Mouse (Mus musculus): ENCODE results near the gene Sox14.

The Sox14 gene

DNA sequence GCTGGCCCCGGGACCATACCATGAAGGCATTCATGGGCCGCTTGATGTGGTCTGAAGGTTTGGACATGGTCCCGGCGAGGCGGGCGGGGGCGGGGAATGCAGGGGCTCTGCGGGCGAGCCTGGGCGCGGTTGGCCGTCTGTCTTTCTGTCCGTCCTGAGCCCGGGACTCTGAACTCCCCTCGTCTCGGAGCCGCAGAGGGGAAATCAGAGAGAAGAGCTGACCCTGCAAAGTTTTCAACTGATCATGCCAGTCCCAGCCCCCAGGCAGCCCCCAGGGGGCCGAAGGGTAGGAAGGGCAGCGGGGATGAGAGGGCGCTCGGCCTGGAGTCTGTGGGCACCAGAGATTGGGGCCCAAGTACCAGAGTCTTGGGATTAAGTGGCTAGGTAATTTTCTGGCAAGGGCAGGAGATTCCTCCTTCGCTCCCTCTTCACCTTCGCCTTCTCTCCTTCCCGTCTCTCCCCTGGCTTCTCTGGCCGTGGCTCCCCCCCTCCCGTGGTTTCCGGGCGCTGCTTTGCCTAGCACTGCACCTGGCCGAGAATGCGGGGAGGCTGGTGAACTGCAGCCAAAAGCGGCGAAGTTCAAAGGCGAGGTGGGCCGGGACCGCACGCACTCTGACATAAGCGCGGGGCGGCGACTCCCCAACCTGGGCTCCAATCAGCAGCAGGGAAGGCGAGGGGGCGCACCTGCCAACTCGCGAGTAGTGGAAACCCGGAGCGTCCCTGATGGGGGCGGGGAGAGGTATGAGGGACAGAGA, at the start of gene Sox14:
Sox14 (minus strand) TSS at position 553 of the 755 bp plus-strand sequence.
- no peak for DNase-seq (ENCODE audit: low spot score)

DNA sequence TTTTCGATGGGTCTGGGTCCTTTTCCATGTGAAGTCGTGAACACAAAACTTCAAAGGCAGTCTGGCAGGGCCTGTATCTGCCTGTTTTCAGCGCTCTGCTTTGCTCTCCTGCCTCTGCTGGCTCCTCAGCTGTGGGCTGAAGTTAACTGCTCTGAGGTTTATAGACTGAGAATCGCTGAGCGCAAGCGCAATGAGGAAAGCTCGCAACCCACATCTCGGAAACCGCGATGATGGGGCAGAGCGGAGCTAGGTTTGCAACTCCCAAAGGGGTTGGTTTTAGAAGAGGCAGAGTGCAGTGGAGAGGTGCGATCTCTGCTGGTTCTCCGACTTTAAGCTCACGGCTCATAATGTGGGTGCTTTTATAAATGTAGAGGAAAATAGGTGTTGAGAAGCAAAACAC, 3.3 kb upstream of the Sox14 start:
- no peak for DNase-seq (ENCODE audit: low spot score)

DNA sequence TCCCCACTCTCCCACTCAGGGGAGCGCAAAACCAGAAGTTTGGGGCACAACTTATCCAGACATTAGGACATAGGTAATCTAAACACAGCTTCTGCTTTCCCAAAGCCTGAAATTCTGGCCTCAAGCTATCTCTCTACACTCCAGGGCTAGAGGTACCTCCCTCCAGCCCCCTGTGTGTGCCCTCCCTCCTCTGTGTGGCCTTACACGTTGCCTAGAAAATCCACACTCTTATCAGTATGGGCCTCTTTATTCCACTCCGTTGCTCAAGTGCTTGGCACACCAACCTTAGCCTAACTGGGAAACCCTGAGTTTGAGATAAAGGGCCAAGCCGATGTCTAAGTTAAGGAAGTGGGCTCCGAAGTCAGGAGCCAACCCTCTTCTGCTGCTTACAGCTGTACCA, 2.6 kb upstream of the Sox14 start:
- DNase-seq (ENCODE audit: low spot score), result no peak

DNA sequence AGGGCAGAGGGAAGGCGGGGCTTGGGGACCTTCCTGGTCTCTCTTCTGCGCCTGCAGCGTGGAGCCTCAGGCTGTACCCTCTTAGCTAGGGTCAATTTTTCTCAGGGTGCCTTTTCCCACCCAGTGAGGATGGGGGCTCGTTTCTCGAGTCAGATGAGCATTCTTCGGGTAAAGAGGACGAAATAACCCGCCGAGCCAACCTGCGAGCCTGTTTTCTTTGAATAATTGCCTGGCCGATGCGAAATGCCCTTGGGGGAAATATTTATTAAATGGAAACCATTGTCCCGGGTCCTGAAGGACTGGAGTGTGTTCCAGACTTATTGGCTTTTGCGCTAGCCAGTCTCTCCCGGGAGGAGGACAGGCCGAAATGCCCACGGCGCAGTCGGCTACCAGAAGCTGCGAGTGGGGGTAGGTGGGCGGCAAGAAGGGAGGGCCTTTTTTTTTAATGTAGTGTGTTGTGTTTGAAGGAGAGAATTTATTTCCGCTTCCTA, 1.1 kb upstream of the Sox14 start:
- DNase-seq (ENCODE audit: low spot score), result no peak

DNA sequence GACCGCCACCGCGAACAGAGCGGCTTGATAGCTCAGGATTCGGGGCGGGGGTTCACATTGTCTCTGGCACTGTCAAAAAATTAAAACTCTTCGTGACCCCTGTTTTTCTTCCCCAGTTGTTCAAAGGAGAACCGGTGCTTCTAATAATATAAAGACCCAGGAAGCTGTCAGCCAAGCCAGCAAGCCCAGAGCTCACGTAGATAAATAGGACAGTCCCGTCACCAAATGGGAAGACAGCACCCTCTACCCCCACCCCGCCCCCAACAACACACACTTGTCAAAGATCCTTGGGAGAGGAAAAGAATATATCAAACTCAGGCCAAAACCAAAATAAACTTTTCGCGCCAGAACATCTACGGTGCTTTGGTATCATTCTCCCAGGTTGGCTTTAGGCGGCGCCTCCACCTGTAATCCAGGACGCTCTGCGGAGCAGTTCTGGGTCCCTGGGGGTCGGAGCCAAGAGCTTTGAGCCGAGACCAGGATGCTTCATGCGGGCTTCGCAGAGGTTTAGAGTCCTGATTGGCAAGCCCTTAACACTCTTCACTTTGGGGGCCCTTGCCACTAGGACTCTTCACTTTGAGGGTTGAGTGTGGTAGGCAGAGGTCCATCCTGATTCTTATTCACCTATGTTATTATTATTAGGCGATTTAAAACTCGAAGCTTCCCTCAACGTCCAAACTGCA, 544 bp upstream of the Sox14 start:
- DNase-seq (ENCODE audit: low spot score), result no peak

DNA sequence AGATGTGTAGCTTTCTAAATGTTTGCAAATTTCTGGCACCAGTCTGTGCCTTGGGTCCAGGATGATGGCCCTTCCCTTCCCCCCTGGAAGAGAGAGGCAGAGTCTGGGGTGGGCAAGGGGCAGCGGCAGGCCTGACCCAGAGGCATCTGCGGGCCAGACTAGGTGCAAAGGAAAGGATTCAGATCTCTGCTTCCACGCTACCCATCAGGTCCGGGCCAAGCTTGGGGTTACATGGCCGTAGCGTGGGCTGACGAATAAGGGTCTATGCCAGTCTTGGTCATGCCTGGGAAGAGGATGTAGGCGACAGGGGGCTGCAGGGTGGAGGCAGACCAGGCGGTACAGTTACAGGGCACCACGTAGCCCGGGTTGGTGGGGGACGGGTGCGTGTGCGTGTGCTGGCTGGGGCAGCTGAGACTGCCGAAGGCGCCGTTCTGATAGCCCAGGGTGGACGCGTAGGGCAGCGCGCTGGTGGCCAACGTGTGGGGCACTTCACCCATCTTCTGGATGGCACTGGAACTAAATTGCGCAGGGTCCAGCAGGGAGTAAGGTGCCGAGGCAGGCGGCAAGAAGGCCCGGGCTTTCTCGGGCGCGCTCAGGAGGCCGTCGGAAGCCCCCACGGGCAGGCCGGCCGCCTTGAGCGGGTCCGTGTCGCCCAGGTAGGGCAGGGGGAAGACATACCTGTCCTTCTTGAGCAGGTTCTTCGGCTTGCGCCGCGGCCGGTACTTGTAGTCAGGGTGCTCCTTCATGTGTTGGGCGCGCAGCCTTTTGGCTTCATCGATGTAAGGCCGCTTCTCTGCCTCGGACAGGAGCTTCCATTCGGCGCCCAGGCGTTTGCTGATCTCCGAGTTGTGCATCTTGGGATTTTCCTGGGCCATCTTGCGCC, 994 bp downstream of the Sox14 start:
- DNase-seq (ENCODE audit: low spot score), result no peak

DNA sequence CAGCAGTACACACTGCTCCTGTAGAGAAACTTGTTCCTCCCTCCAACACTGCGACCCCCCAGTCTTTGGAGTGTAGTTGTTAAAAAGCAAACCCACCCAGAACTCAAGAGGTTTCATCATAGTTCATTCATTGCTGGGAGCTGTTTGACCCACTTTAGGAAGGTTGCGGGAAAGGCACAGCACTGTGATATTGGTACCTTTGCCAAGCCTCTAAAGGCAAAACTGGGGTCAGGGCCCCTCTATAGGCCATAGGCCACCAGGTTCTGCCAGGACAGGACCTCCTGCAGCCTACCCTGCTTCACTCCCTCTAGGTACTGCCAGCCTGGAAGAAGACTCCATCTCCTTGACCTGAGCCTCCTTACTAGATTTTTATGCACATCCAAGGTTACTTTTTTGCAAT, 2.2 kb downstream of the Sox14 start:
- DNase-seq (ENCODE audit: low spot score), result no peak

DNA sequence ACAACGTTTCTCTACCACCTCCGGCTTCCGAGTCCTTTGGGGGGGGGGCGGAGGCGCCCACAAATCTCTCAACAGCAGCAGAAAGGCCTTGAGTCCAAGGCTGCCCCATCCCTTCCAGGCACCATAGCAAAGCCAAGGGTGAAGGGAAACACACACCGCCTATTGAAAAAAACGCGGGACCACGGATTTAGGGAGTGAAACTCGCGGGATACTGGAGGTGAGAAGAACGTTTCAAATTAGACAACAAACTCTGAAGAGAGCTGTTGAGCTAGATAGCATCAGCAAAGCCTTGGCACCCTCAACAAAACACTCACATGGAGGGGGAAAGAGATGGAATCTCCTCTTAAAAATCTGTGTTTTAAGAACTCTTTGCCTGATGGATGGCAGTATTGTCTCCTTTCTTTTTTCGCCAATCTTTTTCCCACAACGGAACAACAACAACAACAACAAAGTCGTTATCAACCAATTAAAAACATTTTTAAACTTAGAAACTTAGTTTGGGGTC, 2.8 kb downstream of the Sox14 start:
- no peak for DNase-seq (ENCODE audit: low spot score)

DNA sequence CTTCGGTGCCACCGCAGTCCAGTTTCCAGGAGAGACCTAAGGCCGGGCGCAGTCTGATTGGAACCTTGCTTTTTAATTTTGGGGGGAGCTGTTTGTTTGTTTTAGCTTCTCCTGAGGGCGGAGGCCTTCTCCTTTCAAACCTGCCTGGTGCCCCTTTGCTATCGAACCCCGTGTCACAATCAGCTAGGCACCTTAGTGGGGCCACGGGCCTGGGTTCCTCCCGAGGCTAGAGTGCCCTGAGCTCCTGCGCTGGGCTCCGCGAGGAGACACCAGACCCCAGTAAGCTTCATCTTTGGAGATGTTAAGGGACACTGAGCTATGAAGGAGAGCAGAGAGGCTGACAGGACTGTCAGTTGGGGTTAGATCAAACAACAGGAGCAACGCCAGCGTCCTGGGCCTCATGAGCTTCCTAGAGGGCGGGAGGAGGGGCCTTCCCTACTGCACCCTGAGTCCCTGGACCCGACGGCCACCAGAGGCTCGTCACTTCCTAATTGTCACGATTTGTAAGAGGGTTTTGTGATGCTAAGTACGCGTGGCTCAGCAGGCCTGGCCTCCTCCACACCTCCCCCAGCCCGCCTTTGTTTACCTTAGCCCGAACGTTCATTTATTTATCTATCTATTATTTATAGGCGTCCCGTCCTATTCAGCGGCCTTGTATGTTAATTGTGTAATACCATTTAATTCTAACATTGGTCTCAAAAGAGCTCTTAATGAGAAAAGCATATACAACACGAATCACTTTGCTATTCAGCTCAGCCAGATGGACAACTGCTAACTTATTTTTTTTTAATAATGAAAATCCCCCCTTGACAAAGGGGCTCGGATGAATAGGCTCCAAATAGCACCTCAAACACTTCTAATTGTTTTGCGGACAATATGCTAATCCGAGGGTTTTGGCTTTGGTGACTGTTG, 3.5 kb downstream of the Sox14 start:
- DNase-seq (ENCODE audit: low spot score), result no peak

DNA sequence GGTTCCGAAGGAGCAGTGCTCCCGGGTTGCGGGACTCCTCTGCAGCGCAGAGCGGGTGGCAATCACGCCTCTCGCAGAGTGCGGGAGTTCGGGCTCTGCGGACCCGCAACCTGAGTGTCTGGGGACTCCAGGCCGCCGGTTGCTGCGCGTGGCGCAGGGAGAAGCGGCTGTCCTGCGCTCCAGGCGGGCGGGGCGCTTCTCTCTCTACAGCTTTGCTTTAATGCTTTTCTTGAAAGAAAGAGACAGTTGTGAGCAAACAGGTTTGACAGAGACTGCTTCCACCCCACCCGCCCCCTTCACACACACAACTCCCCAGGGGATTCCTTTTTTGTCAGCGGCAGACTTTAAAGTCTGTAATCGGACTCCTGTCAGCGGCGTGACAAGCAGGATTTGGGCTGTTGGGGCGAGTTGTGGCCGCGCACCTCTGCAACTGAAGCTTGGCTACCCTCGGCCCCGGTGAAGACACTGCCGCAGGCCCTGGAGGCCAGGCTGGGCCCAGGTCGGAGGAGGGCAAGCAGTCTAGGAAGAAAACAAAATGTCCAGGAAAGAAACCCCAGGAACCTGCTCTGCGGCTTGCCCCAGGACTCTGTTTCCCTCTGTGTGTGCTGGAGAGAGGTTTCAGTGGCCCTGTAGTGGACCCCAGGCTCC, 4.3 kb downstream of the Sox14 start:
- no peak for DNase-seq (ENCODE audit: low spot score)

DNA sequence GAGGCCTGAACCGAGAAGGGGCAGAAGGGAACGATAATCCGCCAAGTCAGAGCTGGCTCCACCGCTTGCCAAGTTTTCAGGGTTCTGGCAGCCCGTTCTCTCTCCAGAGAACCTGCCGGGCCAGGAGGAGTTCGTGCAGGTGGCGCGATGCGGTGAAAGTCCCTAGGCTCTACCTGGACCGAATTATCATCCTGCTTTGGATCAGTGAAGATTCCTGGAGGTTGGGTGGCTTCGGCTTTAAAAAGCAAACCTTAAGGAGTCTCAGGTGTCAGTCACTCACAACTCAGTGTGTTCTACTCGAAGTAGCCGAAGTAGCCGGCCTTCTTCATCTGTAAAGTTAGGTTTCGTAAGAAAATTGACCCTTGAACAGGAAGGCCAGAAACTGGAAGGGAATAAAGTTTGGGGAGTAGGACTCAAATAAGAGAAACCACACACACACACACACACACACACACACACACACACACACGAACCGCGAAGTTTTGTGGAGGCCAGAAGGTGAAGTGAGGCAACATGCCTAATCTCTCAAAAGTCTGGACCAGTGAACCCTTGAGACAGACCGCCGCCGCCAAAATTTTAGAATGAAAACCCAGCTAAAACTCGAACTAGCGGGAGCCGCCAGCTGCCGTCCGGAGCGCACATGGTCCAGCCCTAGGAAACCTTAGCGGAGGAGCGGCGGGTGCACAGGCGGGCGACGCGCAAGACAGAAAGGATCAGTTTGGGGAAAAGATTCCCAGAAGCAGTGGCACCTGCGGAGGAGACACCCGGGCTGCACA, 5.0 kb downstream of the Sox14 start:
- no peak for DNase-seq (ENCODE audit: low spot score)

DNA sequence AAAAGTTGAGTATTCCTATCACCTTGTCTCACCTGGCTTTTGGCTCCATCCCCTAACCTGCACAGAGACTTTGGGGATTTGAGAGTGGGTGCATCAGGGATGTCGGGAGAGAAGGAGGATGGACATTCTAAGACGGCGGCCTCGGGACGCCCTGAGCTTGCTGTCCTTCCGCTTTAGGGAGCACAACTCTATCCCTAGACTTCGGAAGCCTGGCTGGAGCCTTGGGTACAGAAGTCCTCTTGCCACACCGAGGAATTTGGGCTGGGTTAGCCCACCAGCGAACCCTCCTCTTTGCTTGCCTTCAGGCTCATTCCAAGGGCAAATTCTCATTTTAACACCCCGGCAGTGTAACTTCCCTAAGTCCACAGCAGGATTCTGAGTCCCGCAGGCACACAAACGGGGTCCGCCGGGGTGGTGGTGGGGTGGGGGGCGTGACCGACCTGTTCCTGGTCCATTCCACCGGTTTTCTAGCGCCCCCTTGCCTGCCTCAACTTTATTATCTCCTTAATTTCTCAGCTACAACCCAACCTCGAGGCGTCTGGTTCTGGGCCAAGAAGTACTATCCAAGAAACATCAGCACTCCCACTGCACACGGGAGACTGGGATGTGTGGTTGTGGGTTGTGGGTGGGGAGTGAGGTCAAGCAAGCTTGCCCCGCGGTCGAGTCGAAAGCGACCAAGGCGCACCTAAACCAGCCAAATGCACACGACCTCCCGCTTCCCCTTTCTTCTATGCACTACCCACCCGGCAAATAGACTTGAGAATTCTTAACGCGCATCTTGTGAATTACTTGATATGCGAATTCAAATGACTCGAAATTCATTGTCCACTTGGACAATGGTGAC, 5.8 kb downstream of the Sox14 start:
- no peak for DNase-seq (ENCODE audit: low spot score)

DNA sequence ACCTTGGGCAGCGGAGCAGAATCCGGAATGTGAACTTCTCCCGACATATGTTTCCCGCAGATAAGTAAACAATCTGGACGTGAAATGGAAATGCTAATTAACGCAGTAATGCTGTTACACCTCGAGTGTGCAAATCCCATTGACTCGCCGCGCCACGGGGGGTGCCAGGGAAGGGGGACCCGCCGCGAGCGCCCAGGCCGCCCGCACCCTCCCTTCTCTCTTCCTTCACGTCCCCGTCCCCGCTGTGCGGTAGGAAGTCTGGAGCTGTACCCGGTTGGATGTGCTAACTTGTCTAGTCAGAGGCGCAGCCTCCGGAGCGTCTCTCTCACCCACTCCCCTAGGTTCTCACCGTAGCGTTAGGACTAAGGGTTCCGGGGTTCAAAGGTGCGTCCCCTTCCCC, 6.7 kb downstream of the Sox14 start:
- DNase-seq (ENCODE audit: low spot score), result no peak

DNA sequence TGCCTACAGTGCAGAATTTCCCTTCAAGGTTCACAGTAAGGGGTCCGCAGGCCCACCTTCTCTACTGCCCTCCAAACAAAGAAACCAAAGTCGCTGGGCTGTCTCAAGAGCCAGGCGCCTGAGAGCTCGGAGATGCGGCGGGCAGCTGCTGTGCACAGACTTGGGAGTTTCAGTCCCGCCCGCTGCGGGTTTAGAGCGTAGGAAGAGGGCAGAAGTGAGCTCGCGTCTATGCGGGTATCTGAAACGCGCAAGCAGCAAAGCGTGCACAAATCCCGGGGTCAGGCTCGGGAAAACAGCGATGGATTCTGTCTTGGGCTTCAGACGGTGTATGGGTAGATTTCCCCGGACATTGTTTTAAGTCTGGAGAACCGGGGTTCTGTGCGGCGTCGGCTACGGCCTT, 7.4 kb downstream of the Sox14 start:
- DNase-seq (ENCODE audit: low spot score), result no peak

DNA sequence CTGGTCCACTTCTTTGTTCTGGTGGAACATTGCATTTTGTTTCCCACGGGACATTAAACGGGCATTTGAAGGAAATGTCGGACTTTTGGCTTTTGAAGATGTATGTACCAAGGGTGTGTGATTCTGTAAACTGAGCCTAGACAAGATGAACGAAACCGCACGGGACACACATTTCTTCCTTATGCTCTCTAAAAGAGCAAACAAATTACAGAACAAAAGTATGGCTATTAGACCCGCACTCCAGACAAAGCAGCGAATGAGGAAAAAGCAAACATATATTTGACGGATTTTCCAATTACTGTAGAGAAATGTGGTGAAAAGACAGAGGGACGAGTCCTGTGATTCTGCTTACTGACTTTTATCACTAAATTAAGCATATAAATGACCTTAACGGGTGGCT, 7.9 kb downstream of the Sox14 start:
- no peak for DNase-seq (ENCODE audit: low spot score)

DNA sequence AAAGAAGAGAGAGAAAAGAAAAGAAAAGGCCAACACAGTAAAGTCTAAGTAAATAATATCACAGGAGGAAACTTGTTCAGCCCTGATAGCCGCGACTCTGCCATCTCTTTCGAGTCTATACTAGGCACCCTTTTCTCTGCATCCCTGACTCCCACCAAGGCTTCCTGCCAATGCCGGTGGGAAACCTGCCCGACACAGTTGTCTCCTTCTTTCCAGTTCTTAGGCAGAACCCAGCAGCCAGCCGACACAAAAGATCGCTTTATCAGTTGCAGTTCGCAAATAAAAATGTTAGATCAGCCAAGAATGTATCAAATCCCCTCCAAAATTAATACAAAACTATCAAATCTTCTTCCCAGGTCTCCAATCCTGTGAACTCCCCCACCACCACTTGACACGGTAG, 13.0 kb downstream of the Sox14 start:
- DNase-seq (ENCODE audit: low spot score), result no peak

DNA sequence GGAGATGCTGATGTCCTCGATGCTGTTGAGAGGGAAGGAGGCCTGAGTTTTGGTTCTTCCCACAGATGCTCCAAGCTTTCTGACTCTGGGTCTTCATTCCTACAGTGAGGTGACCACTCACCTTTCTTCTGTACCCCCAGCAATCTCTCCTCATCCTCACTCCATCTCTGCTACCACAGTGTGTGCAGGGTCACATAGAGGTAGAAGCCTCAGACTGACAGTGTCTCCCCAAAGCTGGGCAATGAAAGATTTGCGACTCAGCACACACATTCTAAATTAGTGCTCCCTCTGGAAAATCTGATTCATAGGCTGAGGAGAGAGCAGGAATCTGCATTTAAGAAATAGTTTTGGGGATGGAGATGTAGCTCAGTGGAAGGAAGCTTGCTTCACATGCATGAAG, 21.5 kb downstream of the Sox14 start:
- no peak for DNase-seq (ENCODE audit: low spot score)

DNA sequence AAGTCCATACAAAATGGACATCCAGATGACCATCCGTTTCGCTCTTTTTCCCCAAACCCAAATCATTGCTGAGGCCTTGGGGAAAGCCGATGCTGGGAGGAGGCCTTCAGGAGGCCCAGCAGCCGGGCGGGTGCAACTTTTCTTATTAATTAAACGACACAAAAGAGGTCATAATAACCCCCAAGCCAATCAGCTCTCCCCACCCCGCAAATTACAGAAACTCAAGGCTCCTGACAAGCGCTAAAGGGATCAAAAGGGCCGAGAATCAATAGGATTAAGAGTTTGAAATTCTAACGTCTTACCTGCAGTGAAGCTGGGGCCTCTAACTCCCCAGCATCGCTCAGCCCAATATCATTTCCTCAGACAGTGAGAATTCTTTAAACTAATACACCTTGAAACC, 22.6 kb downstream of the Sox14 start:
- DNase-seq (ENCODE audit: low spot score), result no peak

DNA sequence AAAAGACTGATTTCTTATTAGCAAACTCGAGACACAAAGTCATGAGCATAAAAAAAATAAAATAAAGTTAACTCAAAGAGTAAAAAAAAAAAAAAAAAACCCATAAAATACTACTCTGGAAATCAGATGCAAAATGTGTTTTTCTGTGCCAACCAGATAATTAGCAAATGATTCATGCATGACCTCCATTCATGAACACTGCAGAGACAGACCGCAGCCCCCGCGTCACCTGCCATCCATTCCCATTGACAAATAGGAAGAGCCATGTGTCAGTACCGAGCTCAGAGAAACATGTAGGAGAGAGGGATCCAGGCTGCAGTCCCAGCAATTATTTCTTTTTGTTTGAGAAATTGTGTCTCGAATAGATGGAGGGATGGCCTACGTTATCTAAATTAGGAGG, 25.6 kb downstream of the Sox14 start:
- DNase-seq (ENCODE audit: low spot score), result no peak
